Mouse (Mus musculus) fibroblast of lung, adult 2 months (primary cell): ENCODE data around the gene Zfp446.
"Not testable (repeated sequence)": the region's sequence is repeated elsewhere in the genome, so short reads cannot be mapped to it uniquely, and the experiment has no call there.

Source experiments
- DNase-seq: peaks from one replicate; pipeline ENCODE4 v3.0.0-alpha.2; 2011; ENCODE audit warnings: low read depth

The Zfp446 gene

GRCm38 (mm10) chr7:12977682-12978389 is at the start of gene Zfp446:
Gene Zfp446, plus strand, starts transcription at chr7:12977848.
- DNase-seq: peak; percentile 98

GRCm38 (mm10) chr7:12933615-12934140 is 44.0 kb upstream of the Zfp446 start:
- no peak for DNase-seq

- no peak for DNase-seq
Measured at GRCm38 (mm10) chr7:12934808-12935207, 42.8 kb upstream of the Zfp446 start.

DNA sequence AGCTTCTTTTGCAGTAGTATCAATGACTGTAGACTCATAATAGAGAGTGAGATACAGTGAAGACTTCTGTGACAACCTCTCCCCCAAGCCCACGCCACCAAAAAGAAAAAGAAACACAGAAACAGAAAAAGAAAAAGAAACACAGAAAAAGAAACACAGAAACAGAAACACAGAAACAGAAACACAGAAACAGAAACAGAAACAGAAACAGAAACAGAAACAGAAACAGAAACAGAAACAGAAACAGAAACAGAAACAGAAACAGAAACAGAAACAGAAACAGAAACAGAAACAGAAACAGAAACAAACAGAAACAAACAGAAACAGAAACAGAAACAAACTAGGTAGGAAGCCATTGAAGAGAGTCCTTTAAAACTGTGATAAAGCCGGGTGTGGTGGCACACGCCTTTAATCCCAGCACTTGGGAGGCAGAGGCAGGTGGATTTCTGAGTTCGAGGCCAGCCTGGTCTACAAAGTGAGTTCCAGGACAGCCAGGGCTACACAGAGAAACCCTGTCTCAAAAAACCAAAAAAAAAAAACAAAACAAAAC is 40.3 kb upstream of the Zfp446 start:
- not testable (repeated sequence) for DNase-seq

DNA sequence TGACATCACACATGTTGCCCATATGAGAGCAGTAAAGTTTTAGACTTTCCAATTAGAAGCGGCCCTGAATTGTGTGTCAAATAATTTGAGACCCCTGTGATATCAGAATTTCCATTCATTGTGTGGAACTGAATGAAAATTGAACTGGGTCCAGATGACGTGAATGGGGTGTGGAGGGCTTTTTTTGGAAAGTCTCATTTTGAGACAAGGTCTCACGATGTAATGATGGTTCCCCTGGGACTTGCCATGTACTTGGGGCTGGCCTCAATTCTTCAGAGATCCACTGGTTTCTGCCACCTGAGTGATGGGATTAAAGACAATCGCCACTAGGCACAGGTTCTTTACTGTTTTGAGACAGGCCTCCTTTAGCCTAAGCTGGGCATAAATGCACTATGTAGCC is 37.0 kb upstream of the Zfp446 start:
- no peak for DNase-seq

DNA sequence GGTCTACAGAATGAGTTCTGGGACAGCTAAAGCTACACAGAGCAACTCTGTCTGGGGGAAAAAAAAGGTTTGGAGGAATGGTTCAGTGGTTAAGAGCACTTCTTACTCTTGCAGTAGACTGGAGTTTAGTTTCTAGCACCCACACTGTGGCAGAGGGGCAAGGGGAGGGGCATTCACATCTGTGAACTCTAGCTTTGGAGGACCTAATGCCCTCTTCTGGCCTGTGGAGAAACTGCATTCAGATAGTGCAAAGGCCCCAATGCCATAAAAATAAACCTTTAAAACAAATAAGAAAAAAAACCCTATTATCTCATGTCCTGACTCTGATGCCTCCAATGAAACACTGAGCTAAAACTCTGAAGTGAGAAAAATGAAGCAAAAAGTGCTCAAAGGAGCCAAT is 34.2 kb upstream of the Zfp446 start:
- DNase-seq: no peak

- peak; percentile 99 for DNase-seq
Measured at GRCm38 (mm10) chr7:12949032-12949871, 28.4 kb upstream of the Zfp446 start.

GRCm38 (mm10) chr7:12949872-12950229 is 27.8 kb upstream of the Zfp446 start:
- DNase-seq: no peak

DNA sequence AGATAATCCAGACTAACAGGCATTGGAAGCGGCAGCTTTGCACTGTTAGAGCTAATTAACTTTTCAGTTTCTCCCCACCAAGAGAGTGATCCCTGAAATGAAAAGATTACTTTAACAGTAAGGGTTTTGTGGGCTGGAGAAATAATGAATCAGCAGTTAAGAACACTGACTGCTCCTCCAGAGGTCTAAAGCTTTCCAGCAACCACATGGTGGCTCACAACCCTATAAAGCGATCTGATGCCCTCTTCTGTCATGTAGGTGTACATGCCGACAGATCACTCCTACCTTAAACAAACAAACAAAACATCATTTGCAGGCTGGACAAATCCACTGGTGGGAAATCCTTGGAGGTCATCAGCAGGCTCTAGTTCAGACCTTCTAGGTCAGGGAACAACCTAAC is 22.8 kb upstream of the Zfp446 start:
- no peak for DNase-seq

DNA sequence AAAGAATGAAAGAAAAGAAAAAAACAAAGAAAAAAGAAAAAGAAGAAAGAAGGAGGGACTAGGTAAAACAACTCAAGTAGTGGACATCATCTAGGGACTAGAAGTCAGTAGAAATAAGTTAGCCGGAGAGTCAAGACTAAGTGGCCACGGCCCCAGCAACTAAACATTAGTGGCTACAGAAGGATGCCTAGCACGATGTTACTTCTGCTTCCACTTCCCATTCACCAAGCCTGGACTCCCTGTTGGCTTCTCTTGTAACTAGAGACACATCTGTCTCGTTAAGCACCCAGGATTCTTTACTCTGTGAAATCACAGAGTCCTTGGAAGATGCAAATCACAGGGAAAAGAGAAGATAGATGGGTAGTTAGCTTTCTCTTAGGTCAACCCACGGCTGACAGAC is 20.1 kb upstream of the Zfp446 start:
- no peak for DNase-seq

GRCm38 (mm10) chr7:12958948-12959347 is 18.7 kb upstream of the Zfp446 start:
- no peak for DNase-seq

DNA sequence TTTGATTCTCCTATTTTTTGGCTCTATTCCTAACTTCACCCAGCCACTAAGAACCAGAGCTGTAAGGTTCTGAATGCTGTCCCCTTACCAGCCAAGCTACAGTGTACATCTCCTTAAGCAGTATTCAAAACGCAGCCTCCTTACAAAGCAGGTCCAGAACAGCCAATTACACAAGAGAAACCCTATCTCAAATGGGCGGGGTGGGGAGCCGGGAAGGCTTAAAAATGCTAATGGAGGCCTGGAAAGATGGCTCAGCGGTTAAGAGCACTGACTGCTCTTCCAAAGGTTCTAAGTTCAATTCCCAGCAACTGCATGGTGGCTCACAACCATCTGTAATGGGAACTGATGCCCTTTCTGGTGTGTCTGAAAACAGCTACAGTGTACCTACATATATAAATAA is 17.9 kb upstream of the Zfp446 start:
- DNase-seq: no peak

DNA sequence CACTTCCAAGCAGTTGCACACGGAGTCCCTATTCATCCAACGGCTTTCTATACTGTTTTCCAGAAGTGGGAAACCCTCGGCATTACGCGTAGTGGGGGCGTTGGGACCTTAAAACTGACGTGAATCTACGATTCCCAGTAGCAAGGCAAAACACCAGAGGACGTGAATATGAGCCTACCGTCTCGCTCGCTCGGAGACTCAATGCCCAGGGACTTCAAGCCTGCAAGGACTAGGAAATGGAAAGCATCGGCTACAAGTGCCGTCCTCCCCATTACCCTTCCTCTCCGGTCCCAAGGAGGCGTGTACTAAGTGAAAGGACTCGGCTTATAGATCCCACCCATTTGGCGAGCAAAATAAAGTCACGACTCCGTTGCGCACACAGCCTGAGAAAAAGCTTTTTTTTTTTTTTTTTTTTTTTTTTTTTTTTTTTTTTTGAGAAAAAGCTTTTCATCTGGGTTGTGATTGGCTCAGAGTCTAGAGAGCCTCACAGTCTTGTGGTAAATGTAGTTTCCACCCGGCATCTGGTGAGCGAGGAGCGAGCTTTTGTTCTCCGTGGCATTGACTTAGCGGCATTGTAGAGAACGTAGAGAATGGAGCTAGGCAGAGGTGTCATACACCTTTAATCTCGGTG is 16.0 kb upstream of the Zfp446 start:
- DNase-seq: peak; percentile 60

DNA sequence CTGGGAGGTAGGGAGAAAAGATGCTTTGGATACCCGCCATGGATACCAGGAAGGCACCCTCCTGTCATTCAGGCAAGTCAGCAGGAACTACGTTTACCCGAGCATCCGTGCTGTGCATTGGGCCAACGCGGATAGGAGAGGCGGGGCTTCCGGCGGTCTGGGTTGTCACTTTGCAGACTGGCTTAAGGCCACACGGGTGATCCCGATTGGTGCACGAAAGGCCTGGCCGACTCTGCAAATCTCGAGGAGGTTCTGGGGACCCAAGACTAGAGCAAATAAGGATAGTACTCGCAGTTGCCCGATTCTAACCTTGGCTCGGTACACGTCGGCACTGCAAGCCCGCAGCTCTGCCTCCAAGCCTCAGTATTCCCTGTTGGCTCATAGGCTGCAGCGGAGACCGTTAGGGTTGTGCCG is 12.0 kb upstream of the Zfp446 start, which contains the start of gene Zfp324:
Gene Zfp324, plus strand, starts transcription at position 161 of the 414 bp plus-strand sequence.
- peak; percentile 81 for DNase-seq

DNA sequence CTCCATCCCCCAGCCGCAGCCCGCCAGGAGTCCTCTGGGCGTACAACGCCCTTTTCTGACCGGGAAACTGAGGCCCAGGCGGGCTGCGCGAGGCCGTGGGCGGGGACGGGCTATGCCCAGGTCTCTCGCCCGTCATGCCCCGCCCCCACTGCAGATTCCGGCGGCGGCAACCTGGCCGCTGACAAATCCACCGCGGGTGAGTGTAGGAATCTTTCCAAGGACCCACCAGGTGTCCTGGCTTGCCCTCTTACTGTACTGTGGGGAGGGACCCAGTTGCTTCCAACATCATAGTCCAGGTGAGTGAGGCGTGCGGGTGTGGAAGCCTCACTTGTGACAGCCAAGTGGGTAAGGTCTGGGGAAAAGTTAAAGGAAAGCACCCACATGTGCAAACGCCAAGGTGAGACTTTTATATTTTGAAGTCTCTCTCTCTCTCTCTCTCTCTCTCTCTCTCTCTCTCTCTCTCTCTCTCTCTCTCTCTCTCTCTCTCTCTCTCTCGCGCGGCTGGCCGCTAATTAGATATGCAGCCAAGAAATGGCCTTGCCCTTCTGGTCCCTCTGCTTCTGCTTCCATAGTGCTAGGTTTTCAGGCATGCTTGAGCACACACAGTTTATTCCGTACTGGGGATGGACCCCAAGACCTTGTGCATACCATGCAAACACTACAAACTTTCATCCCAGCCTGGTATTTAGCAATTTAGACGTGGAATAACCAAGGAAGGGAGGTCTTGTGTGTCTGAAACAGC is 11.4 kb upstream of the Zfp446 start:
- DNase-seq: no peak

- no peak for DNase-seq
Measured at GRCm38 (mm10) chr7:12970906-12971305, 6.7 kb upstream of the Zfp446 start.

DNA sequence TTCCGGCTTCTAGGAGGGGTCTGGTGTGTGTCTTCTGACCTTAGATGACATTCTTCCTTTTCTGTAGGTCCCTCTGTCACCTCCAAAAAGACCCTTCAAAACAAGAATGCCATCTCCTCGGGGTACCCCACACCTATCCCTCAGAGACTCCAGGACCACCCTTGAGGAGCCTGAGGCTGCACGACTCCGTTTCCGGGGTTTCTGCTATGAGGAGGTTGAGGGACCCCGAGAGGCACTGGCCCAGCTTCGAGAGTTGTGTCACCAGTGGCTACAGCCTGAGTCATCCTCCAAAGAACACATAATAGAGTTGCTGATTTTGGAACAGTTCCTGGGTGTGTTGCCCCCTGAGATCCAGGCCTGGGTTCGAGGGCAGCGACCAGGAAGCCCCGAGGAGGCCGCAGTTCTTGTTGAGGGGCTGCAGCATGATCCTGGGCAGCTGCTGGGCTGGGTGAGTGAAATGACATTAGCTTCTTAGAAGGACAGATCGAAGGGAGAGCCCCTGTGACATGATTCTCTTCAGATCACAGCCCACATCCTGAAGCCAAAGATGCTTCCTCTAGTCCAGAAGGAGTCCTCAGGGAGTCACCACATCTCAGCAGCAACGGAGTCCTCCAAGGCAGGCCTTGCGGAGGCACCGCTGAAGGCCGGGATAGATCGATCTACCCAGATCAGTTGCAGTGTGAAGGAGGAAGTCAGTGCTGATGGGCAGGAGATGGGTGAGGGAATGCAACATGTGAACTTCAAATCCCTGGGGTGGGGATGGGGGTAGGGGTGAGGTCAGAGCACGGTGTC is 1.5 kb downstream of the Zfp446 start:
- no peak for DNase-seq

DNA sequence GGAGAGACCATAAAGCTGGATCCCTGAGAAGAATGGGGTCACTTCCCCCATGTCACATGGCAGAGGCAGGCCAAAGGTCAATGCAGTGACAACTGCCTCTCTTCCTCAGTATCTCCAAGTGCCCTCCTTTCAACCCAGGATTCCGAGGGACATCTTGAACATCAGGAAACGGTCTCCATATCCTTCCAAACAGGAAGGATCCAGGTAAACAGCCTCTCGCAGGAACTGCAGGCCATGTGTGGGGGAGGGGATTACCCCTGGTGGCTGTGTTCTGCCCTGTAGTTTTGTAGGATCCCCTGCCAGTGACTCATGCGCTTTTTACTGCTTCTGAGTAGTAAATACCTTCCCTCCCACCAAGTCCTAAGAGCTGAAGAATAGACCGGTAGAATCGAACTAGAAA is 2.1 kb downstream of the Zfp446 start:
- DNase-seq: no peak

DNA sequence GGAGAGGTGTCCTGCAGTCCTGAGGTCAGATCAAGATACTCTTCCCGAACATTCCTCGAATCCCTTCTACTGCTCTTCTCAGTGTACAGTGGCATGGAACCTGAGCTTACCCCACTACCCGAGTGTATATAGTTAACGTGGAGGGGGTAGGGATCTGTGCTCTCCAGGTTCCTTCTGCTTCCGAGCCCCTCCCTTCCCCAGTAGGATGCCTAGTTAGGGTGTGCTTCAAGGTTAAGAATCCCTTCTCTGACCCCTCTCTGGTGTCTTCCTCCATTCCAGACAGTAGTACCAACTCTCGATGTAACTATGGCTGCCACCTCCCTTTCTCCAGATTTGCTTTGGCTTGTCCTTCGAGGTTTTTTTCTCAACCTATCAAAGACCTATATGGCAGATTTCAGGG is 2.6 kb downstream of the Zfp446 start:
- no peak for DNase-seq

GRCm38 (mm10) chr7:12985724-12986123 is 8.1 kb downstream of the Zfp446 start:
- no peak for DNase-seq

GRCm38 (mm10) chr7:12986906-12987305 is 9.3 kb downstream of the Zfp446 start:
- DNase-seq: no peak
